Mouse (Mus musculus): ENCODE data around the gene Arhgap10.

The Arhgap10 gene

GRCm38 (mm10) chr8:77444166-77444870 is 73.4 kb downstream of the Arhgap10 start:
- in situ Hi-C loops (cut with MboI): no loop called here

DNA sequence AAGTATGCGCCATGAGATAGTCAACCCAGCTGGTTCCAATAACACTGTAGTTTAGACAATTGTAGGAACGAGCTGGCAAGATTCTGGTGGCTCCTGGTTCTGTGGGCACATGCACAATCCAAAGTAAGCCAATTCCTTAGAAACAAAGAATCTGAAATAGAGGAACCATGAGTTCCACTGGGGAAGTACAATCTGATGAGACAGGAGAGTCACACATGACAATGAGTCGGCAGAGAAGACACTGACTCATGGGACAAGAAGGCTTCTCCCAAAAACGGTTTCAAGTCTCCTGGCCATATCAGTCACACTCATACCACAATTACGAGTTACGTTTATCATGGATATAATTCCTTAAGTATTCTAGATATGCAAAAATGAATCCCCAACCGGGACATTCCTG is 75.3 kb downstream of the Arhgap10 start:
- in situ Hi-C loops (cut with MboI): no loop called here

DNA sequence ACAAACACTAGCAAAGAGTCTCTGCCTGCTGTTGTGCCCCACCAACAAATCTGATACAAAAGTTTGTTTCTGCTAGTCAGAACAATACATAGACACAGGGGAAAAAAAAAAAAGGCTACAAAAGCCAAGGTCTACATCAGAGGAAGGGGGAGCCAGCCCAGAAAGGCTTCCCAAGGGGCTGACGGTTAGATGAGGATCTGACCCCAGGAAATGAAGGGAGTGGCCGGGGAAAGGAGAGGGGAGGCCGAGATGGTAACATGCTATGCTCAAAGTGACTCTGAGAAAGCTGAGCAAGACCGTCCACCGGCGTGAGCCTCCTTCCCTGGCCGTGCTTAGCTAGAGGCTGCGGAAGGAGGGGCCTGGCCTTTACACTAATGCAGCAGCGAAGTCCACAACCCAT is 76.8 kb downstream of the Arhgap10 start:
- in situ Hi-C loops (cut with MboI): no loop called here

DNA sequence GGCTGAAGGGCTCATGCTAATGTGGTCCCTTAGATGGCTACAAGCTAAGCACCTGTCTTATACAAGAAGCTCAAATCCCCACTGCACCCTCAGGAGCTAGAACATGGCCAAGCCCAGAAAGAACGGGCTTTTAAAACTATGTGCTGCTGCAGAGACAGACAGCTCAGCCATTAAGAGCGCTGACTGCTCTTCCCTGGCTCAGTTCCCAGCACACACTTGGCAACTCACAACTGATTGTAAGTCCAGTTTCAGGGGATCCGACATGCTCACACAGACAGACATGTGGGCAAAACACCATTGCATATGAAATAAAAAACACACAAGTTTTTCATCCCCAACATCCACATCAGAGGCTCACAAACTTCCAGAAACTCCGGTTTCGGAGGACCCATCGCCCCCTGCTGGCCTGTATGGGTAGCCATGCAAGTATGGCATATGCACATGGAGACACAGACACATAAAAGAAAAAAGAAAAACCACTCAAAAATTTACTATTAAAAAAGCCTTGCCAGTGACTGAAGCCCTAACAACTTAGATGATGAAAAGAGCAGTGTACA is 77.4 kb downstream of the Arhgap10 start:
- in situ Hi-C loops (cut with MboI): no loop called here

DNA sequence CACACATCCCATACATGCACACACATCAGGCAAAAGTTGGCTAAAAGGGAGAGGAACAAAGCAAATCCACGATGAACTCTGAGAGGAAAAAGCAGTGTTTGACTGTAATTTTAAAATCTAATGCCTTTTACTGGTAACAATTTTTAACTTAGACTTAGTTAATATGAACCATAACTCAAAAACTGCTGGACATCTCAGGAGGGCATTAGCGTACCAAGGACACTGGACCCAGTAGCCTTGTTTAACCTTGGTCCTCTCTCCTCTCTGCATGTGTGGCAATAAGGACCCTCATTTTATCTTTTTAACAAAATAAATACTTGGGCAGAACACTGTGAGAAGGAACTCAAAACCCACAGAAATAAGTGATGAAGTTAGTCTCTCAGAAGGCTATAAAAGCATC is 78.1 kb downstream of the Arhgap10 start:
- in situ Hi-C loops (cut with MboI): no loop called here

DNA sequence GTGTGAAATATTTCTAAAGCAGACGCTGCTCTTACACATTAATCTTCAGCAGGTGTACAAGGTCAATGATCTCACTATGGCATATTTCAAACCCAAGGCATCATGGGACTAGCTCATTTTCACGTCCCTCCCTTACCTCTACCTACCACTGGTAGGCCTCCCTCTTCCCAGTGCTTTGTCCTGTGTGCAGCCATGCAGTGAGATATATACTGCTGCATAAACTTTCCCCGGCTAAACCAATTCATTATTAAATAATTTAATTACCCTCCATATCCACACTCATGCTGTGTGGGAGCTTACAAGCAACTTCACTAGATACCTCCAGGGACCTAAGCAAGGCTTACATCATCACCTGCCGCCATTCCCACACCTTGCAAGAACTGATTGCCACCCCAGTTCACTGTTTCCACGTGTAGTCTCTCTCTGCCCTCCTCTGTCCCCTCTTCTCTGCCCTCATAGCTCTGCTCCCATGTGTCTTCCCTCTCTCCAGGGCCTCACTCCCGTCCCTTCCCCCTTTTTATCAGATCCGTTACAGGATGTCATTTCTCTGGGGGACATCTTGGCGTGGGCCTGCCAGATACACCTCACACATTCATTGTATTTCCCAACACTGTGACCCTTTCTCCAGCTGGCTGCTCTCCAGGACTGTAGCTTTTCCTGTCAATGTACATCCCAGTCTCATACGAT is 79.8 kb downstream of the Arhgap10 start:
- in situ Hi-C loops (cut with MboI): no loop called here

DNA sequence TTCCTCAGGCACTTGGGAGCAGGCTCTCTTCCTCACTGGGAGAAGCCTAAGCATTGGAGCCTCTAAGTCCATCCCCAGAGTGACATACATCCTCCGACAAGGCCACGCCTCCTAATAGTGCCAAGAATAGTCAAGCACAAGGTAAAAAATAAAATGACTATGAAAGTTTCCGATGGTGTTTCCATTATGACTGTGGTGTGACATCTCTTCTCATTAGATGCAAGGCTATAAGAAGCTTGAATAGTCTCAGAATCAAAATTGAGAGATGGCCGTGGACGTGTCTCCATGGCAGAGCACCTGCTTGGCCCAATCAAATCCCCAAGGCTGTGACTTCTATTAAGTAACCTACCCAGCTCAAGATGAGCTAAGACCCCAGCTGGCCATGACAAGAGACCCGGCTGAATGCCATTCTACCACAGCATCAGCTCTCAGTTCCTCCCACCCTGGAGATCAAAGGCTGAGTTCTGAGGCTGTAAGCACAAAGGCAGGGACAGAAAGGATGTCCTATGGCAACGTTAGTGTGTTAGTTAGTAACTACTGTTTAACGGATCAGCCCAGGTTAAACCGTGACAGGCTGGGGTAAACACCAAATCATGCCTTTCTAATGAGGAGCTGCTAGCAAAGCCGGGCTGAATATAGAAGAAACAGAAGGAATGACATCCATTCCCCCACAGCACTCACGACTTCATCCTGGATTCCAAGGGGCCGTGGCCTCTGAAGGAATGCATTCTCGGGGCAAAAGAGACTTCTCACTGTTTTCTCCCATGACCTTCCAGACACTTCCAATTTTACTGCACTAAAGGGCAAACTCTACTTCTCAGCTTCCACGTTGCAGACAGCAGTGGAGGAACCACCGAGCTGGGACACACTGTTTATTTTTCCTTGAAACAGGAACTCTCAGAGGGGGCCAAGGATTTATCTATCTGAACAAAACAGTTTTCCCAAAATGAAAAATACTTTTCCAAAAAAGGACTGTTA is 81.5 kb downstream of the Arhgap10 start:
- in situ Hi-C loops (cut with MboI): no loop called here

GRCm38 (mm10) chr8:77433221-77433620 is 84.5 kb downstream of the Arhgap10 start:
- in situ Hi-C loops (cut with MboI): no loop called here

GRCm38 (mm10) chr8:77432726-77433125 is 85.0 kb downstream of the Arhgap10 start:
- in situ Hi-C loops (cut with MboI): no loop called here

- in situ Hi-C loops (cut with MboI): loop anchor here (10.0 kb wide), 1 partner anchor 106 kb away; no protein-coding TSS in a partner anchor
Observed at GRCm38 (mm10) chr8:77428420-77428819, 89.3 kb downstream of the Arhgap10 start.

DNA sequence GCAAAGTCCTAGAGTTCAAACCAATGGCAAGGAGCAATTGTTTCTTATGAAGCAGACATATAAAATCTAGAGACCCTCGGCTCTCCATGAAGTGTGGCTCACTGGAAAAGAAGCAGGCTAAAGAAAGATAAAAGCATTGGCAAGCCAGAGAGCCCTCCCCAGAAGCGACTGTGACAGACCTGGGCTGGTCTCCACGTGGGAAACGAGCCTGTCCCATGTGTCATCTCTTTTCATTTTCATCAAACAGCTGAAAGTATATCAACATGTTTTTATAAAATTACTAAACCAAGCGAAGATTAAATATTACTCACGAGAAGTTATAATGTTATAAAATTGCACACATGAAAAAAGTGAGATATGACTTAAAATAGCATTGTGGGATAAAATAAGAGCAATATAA is 89.7 kb downstream of the Arhgap10 start:
- in situ Hi-C loops (cut with MboI): loop anchor here (10.0 kb wide), 1 partner anchor 107 kb away; no protein-coding TSS in a partner anchor

- in situ Hi-C loops (cut with MboI): loop anchor here (10.0 kb wide), 1 partner anchor 107 kb away; no protein-coding TSS in a partner anchor
Observed at GRCm38 (mm10) chr8:77427438-77427837, 90.3 kb downstream of the Arhgap10 start.

DNA sequence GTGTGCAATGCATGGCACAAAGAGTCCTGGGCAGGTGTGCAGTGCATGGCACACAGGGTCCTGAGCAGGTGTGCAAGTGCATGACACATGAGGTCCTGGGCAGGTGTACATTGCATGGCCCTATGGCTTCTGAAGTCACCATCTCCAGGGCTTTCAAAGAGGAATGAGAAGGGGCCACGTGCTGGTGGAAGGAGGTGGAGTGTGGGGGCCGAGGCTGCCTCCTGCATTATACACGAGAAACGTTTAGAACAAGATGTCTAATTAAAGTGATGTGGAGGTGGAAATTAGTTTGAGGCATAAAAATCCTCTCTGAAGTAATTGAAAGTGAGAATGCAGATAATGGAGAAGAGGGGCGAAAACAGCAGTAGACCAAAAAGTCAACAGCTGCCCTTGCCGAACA is 93.9 kb downstream of the Arhgap10 start:
- in situ Hi-C loops (cut with MboI): loop anchor here (10.0 to 25.0 kb wide), 2 partner anchors 111 to 588 kb away; no protein-coding TSS in a partner anchor

- in situ Hi-C loops (cut with MboI): loop anchor here (10.0 to 25.0 kb wide), 2 partner anchors 112 to 590 kb away; no protein-coding TSS in a partner anchor
Observed at GRCm38 (mm10) chr8:77422632-77423252, 95.0 kb downstream of the Arhgap10 start.

DNA sequence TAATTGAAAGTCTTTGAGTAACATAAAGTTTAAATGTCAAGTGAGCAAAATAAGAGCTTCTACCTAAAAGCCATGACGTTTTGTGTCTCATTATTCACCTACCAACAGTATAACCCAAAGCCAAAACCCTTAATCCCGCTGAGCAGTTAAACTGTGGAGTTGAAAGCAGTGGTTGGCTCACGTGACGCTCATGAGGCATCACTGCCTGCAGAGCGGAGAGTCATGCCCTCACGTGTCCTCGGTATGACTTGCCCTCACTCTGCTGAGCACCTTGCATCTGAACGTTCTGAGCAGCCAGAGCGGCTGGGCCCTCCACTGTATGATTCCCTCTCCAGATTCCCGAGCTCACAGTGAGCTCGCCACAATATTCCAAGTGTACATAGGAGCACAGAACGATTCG is 96.2 kb downstream of the Arhgap10 start:
- in situ Hi-C loops (cut with MboI): loop anchor here (10.0 to 25.0 kb wide), 2 partner anchors 113 to 591 kb away; no protein-coding TSS in a partner anchor

- in situ Hi-C loops (cut with MboI): loop anchor here (10.0 to 25.0 kb wide), 2 partner anchors 115 to 593 kb away; no protein-coding TSS in a partner anchor
Observed at GRCm38 (mm10) chr8:77419731-77420130, 98.0 kb downstream of the Arhgap10 start.

DNA sequence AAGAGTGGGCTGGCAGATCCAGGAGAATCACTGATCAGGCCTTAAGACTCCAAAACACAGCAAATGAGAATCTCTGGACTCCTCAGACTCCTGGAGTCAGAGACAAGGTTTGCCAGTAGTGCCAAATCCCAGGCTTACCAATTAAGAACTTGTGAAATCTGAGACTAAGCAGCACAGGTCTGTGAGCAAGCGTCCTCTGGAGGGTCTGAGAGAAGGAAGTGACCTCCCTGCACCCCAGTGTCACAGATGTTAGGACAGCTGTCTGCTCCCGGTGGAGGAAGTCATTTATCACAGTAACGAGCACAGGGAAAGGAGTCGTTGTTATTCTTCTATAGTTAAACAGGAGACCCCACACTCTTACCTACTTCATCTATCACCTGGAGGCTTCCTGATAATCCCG is 101.0 kb downstream of the Arhgap10 start:
- in situ Hi-C loops (cut with MboI): loop anchor here (25.0 kb wide), 1 partner anchor 596 kb away; no protein-coding TSS in a partner anchor

DNA sequence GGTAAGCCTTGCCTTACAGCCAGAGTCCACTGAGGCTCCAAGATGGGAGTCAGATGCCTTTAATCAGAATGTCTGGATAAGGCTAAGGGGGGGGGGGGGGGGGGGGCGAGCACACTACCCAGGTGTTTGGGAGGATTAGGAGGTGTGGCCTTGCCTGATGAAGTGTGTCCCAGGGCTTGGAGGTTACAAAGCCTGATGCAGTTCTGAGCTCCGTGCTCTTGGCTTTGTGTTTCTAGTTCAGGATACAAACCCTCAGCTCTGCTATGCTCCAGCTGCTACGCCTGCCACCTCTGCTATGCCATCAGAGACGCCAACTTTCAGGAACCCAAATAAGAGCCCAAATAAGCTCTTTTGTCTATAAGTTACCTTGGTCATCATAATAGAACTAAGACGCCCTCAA is 101.7 kb downstream of the Arhgap10 start:
- in situ Hi-C loops (cut with MboI): loop anchor here (25.0 kb wide), 1 partner anchor 596 kb away; no protein-coding TSS in a partner anchor

DNA sequence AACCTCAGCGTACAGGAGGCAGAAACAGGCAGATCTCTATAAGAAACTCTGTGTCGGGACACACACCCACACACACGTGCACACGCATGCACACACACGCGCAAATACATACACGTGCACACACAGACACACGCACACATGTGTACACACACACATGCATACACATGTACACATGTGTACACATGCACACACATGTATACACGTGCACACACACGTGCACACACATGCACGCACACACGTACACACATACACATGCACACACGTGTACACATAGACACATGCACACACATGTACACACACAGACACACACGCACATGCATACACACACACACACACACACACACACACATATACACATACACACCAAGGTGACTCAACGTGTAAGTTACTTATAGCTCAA is 106.5 kb downstream of the Arhgap10 start:
- in situ Hi-C loops (cut with MboI): loop anchor here (25.0 kb wide), 1 partner anchor 601 kb away; no protein-coding TSS in a partner anchor

DNA sequence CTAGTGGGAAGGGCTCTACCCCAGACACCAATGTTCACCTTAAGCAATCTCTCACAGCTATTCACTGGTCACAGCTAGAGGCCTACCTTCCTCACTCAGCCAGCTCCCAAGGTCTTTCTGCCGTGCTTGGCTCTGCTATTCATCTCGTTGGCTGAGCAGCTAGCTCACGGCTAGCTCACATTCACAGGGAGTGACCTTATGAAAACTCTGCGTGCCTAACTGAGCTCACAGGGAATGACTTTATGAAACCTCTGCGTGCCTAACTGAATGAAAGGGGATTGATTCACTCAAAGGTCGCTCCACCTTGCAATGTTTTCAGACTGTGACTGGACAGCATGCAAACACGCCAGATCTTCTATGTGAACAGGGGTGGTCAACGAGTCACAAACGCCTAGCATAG is 107.4 kb downstream of the Arhgap10 start:
- in situ Hi-C loops (cut with MboI): loop anchor here (25.0 kb wide), 1 partner anchor 602 kb away; no protein-coding TSS in a partner anchor

Measured in mature B cell (primary cell).